Mouse (Mus musculus): ENCODE results near the gene Dlg2. TPM values are rescaled to one million over a fixed set of nuclear protein-coding genes. Genes with fewer than 3 reads are reported as not detected.

Gene Dlg2
- polyA plus RNA-seq, 1 experiment from 2014 or later, result 14.2 TPM

- Histone ChIP-seq H3K4me2 (no peak overlapping the region), H3K9me3 (replicated peaks) (no peaks in the 10 kb centered on the region), H3K36me3 (no peaks in the 10 kb centered on the region), H3K27ac (ENCODE audit: poor library complexity, severe bottlenecking) (no peak overlapping the region), H3K4me3 (no peak overlapping the region), H3K9ac (no peak overlapping the region), H3K4me1 (replicated peaks) (no peaks in the 10 kb centered on the region), H3K27me3 (replicated peaks) (no peaks in the 10 kb centered on the region)
- WGBS, result 68% methylated on average over 2 of the region's 2 CpGs
- ATAC-seq (ENCODE audit: insufficient number of reproducible peaks, low FRiP score), result no peak
Measured at GRCm38 (mm10) chr7:91296127-91296526, 819.7 kb downstream of the Dlg2 start.

DNA sequence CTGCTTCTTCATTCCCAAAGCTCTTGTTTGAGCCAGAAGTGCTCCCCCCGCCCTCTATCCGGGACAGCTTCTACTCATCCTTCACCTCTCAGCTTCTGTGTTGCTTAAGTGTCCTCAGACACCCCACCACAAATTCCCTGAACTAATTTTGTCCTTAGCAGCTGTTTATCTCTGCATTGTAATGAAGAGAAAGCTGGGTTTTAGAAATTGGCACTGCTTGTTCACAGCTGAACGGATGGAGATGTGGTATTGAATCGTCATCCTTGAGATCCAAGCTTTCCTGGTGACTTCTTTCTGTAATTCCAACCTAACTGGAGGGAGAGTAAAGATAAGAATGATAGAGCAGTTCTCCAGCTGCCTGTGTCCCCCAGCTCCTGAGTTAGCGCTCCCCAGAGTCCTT is 834.7 kb downstream of the Dlg2 start:
- no peaks in the 10 kb centered on the region for H3K4me1 ChIP-seq (replicated peaks)
- no peak for ATAC-seq (ENCODE audit: insufficient number of reproducible peaks, low FRiP score)
- WGBS, result 74% methylated on average over 5 of the region's 5 CpGs
- H3K27ac ChIP-seq (ENCODE audit: poor library complexity, severe bottlenecking), result no peak overlapping the region
- no peaks in the 10 kb centered on the region for H3K36me3 ChIP-seq
- no peak overlapping the region for H3K9ac ChIP-seq
- no peaks in the 10 kb centered on the region for H3K27me3 ChIP-seq (replicated peaks)
- H3K4me2 ChIP-seq, result no peak overlapping the region
- H3K9me3 ChIP-seq (replicated peaks), result no peaks in the 10 kb centered on the region
- no peak overlapping the region for H3K4me3 ChIP-seq

DNA sequence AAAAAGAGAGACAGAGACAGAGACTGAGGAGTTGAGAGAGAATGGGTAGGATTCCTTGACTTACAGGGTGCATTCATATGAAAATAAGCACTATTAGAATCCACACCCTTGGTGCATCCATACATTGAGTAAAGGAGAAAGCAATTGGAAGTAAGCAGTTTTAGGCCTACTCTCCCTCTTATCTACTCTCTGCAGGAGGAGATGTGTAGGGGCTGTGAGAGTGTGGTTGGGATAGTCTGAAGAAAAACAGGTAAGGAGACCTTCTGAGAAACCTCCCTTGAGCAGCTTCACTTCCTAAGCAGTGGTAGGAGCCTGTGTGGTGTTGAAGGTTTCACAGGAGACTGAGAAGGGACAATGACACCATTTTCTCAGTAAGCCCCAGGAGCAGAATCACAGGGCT is 868.6 kb downstream of the Dlg2 start:
- Histone ChIP-seq H3K27me3 (replicated peaks) (no peaks in the 10 kb centered on the region), H3K36me3 (no peaks in the 10 kb centered on the region), H3K4me3 (no peak overlapping the region), H3K4me1 (replicated peaks) (no peaks in the 10 kb centered on the region), H3K4me2 (no peak overlapping the region), H3K9me3 (replicated peaks) (no peaks in the 10 kb centered on the region), H3K9ac (no peak overlapping the region), H3K27ac (ENCODE audit: poor library complexity, severe bottlenecking) (no peak overlapping the region)
- no peak for ATAC-seq (ENCODE audit: insufficient number of reproducible peaks, low FRiP score)

GRCm38 (mm10) chr7:91369821-91370321 is 893.4 kb downstream of the Dlg2 start:
- WGBS, result 61% methylated on average over 10 of the region's 10 CpGs
- H3K9me3 ChIP-seq (replicated peaks), result no peaks in the 10 kb centered on the region
- 0 out of 2 replicates have a peak overlapping the region, but pooled peaks have one; percentile 12 for H3K4me2 ChIP-seq
- no peaks in the 10 kb centered on the region for H3K4me1 ChIP-seq (replicated peaks)
- no peak overlapping the region for H3K4me3 ChIP-seq
- no peak for ATAC-seq (ENCODE audit: insufficient number of reproducible peaks, low FRiP score)
- H3K27me3 ChIP-seq (replicated peaks), result no peaks in the 10 kb centered on the region
- H3K27ac ChIP-seq (ENCODE audit: poor library complexity, severe bottlenecking), result no peak overlapping the region
- H3K36me3 ChIP-seq, result no peaks in the 10 kb centered on the region
- no peak overlapping the region for H3K9ac ChIP-seq

- Histone ChIP-seq H3K4me3 (no peak overlapping the region), H3K36me3 (no peaks in the 10 kb centered on the region), H3K4me1 (replicated peaks) (no peaks in the 10 kb centered on the region), H3K27me3 (replicated peaks) (0 out of 2 replicates have a peak, but pooled peaks cover 4% of the 10 kb centered on the region), H3K27ac (ENCODE audit: poor library complexity, severe bottlenecking) (no peak overlapping the region), H3K9ac (no peak overlapping the region), H3K4me2 (no peak overlapping the region), H3K9me3 (replicated peaks) (no peaks in the 10 kb centered on the region)
- 64% methylated on average over 3 of the region's 3 CpGs for WGBS
- no peak for ATAC-seq (ENCODE audit: insufficient number of reproducible peaks, low FRiP score)
Measured at GRCm38 (mm10) chr7:91382281-91382680, 905.8 kb downstream of the Dlg2 start.

DNA sequence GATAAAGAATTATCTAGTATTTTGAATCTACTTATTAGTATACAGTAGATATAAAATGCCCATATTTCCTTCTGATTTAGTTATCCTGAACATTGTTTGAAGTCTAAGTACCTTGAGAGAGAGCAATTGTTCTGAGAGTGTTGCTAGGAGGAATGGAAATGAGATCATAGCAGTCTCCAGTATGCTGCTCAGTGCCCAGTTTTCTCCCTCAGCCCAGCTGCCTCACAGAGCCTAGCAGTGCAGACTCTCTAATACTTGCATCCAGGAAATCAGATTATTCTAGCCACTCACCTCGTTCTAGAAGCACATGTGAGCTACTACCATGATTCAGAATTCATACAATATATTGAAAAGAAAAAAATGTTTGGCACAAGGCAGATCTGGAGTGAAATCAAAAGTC is 907.4 kb downstream of the Dlg2 start:
- no peak overlapping the region for H3K4me3 ChIP-seq
- ATAC-seq (ENCODE audit: insufficient number of reproducible peaks, low FRiP score), result no peak
- no peaks in the 10 kb centered on the region for H3K4me1 ChIP-seq (replicated peaks)
- WGBS, result 30% methylated on average over 1 of the region's 1 CpGs
- no peak overlapping the region for H3K9ac ChIP-seq
- no peaks in the 10 kb centered on the region for H3K9me3 ChIP-seq (replicated peaks)
- H3K27ac ChIP-seq (ENCODE audit: poor library complexity, severe bottlenecking), result no peak overlapping the region
- H3K4me2 ChIP-seq, result no peak overlapping the region
- no peaks in the 10 kb centered on the region for H3K36me3 ChIP-seq
- H3K27me3 ChIP-seq (replicated peaks), result 0 out of 2 replicates have a peak, but pooled peaks cover 4% of the 10 kb centered on the region

GRCm38 (mm10) chr7:91389272-91389671 is 912.8 kb downstream of the Dlg2 start:
- H3K4me1 ChIP-seq (replicated peaks), result no peaks in the 10 kb centered on the region
- no peak overlapping the region for H3K27ac ChIP-seq (ENCODE audit: poor library complexity, severe bottlenecking)
- H3K4me2 ChIP-seq, result no peak overlapping the region
- H3K27me3 ChIP-seq (replicated peaks), result no peaks in the 10 kb centered on the region
- WGBS, result 82% methylated on average over 5 of the region's 5 CpGs
- H3K36me3 ChIP-seq, result no peaks in the 10 kb centered on the region
- no peak for ATAC-seq (ENCODE audit: insufficient number of reproducible peaks, low FRiP score)
- H3K9me3 ChIP-seq (replicated peaks), result no peaks in the 10 kb centered on the region
- H3K4me3 ChIP-seq, result no peak overlapping the region
- H3K9ac ChIP-seq, result no peak overlapping the region

DNA sequence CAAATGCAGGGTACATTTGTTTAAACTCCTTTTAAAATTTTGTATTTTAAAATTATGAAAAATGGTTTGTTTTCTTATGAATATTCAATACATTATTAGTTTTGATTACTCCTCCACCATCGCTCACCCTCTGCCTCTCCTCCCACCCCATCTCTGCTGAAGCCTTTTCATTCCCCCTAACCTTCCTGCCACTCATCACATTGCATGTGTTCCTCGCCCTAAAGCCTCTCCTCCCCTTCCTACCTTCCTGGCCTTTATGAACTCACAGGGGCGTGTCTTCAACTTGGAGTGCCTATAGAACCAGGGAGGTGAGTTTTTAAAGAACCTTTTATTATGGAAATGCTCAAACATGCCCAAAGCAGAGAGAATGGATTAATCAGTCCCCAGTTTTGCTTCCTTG is 921.4 kb downstream of the Dlg2 start:
- Histone ChIP-seq H3K4me3 (no peak overlapping the region), H3K9ac (no peak overlapping the region), H3K4me1 (replicated peaks) (no peaks in the 10 kb centered on the region), H3K27ac (ENCODE audit: poor library complexity, severe bottlenecking) (no peak overlapping the region), H3K9me3 (replicated peaks) (no peaks in the 10 kb centered on the region), H3K4me2 (no peak overlapping the region), H3K27me3 (replicated peaks) (no peaks in the 10 kb centered on the region), H3K36me3 (no peaks in the 10 kb centered on the region)
- WGBS, result 40% methylated on average over 3 of the region's 3 CpGs
- no peak for ATAC-seq (ENCODE audit: insufficient number of reproducible peaks, low FRiP score)

DNA sequence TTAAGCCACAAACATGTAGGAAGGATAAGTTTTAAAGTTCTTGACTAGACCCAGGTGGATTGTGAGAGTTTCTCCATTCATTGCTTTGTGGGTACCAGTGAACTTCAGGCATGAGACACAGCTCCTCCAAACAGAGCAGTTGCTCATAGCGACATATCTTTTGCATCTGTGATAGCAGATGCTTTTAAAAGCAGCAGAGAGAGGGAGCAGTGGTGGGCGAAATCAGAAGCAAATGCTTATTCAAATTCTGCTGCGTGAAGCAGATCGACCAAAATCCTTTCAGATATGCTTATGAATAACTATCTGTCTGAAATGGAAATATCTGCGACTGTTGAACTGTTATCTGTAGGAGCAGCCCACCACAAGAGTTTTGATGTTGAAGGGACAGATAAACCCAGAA is 935.6 kb downstream of the Dlg2 start:
- no peak overlapping the region for H3K9ac ChIP-seq
- 68% methylated on average over 5 of the region's 5 CpGs for WGBS
- H3K4me2 ChIP-seq, result no peak overlapping the region
- no peaks in the 10 kb centered on the region for H3K36me3 ChIP-seq
- H3K4me3 ChIP-seq, result no peak overlapping the region
- no peaks in the 10 kb centered on the region for H3K9me3 ChIP-seq (replicated peaks)
- H3K27ac ChIP-seq (ENCODE audit: poor library complexity, severe bottlenecking), result no peak overlapping the region
- H3K27me3 ChIP-seq (replicated peaks), result no peaks in the 10 kb centered on the region
- H3K4me1 ChIP-seq (replicated peaks), result no peaks in the 10 kb centered on the region
- no peak for ATAC-seq (ENCODE audit: insufficient number of reproducible peaks, low FRiP score)

DNA sequence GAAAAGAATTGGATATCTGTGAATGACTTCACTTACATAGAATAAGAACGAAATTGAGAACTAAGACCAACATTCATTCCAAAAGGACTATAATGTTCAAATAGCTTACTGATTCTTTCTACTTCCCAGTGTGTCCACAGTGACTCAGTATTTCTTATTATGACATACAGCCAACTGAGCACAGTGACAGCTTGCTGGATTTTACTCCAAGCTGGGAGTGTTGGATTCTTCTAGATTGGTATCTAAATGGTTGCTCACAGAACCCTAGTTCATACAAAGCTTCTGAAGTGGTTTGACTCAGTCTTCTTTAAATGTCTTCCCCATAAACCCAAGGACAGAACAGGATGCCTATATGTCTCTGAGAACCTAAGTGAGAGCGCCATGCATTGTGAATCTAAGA is 937.7 kb downstream of the Dlg2 start:
- H3K27me3 ChIP-seq (replicated peaks), result no peaks in the 10 kb centered on the region
- no peak for ATAC-seq (ENCODE audit: insufficient number of reproducible peaks, low FRiP score)
- no peaks in the 10 kb centered on the region for H3K9me3 ChIP-seq (replicated peaks)
- WGBS, result 65% methylated on average over 2 of the region's 2 CpGs
- no peak overlapping the region for H3K9ac ChIP-seq
- no peak overlapping the region for H3K4me3 ChIP-seq
- no peak overlapping the region for H3K4me2 ChIP-seq
- H3K27ac ChIP-seq (ENCODE audit: poor library complexity, severe bottlenecking), result no peak overlapping the region
- H3K4me1 ChIP-seq (replicated peaks), result no peaks in the 10 kb centered on the region
- no peaks in the 10 kb centered on the region for H3K36me3 ChIP-seq

- 67% methylated on average over 2 of the region's 2 CpGs for WGBS
- H3K27ac ChIP-seq (ENCODE audit: poor library complexity, severe bottlenecking), result no peak overlapping the region
- no peak for ATAC-seq (ENCODE audit: insufficient number of reproducible peaks, low FRiP score)
- H3K4me1 ChIP-seq (replicated peaks), result no peaks in the 10 kb centered on the region
- H3K36me3 ChIP-seq, result no peaks in the 10 kb centered on the region
- no peak overlapping the region for H3K4me3 ChIP-seq
- H3K9me3 ChIP-seq (replicated peaks), result no peaks in the 10 kb centered on the region
- H3K9ac ChIP-seq, result no peak overlapping the region
- H3K4me2 ChIP-seq, result no peak overlapping the region
- no peaks in the 10 kb centered on the region for H3K27me3 ChIP-seq (replicated peaks)
Measured at GRCm38 (mm10) chr7:91414749-91415148, 938.3 kb downstream of the Dlg2 start.

DNA sequence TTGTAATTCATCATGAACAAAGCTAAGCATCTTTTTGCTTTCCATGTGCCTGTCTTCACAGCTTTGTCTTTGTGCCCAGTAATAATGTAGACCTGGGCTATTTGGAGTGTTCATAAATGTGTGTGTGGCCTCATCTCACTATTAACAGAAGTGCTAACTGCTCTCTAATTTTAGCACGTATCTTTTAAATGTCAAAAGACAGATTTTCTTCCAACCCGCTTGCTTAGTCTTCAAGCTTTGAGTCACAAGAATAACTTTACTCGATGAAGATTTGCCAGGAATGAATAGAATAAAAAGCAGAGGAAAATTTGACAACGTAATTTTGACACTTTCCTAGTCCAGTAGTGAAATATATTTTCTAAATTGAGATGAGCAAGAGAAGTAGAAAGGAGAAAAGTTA is 943.7 kb downstream of the Dlg2 start:
- Histone ChIP-seq H3K4me3 (no peak overlapping the region), H3K9me3 (replicated peaks) (no peaks in the 10 kb centered on the region), H3K4me2 (no peak overlapping the region), H3K9ac (no peak overlapping the region), H3K36me3 (no peaks in the 10 kb centered on the region), H3K27ac (ENCODE audit: poor library complexity, severe bottlenecking) (no peak overlapping the region), H3K27me3 (replicated peaks) (no peaks in the 10 kb centered on the region), H3K4me1 (replicated peaks) (no peaks in the 10 kb centered on the region)
- ATAC-seq (ENCODE audit: insufficient number of reproducible peaks, low FRiP score), result no peak
- WGBS, result 77% methylated on average over 4 of the region's 4 CpGs
